Mouse (Mus musculus) heart, embryonic 12.5 days (tissue): ENCODE results near the gene 3830417A13Rik. TPM values are rescaled to one million over a fixed set of nuclear protein-coding genes. Genes with fewer than 3 reads are reported as not detected.

Source experiments
- ATAC-seq: fragments of 200-750 bp; cut with Nextera tagmentation; 2 replicates; pipeline ENCODE4 v1.8.0; 2017; ENCODE audit warnings: moderate TSS enrichment, moderate library complexity; ENCODE audit not compliant: insufficient number of reproducible peaks, low FRiP score
- H3K27ac ChIP-seq: fragments of 300-500 bp; sonication (generic); 2 replicates; pipeline ENCODE4 v1.5.1; 2016; ENCODE audit warnings: mild to moderate bottlenecking, moderate library complexity; ENCODE audit not compliant: poor library complexity, severe bottlenecking
- H3K27me3 ChIP-seq: fragments of 300-500 bp; sonication (generic); replicated peaks from 2 replicates; pipeline ENCODE4 v1.6.1; 2016; ENCODE audit warnings: mild to moderate bottlenecking, moderate library complexity
- H3K36me3 ChIP-seq: fragments of 300-500 bp; sonication (generic); 2 replicates; pipeline ENCODE4 v1.6.1; 2016; ENCODE audit warnings: mild to moderate bottlenecking, moderate library complexity
- H3K4me1 ChIP-seq: fragments of 300-500 bp; sonication (generic); replicated peaks from 2 replicates; pipeline ENCODE4 v1.6.1; 2016; ENCODE audit warnings: mild to moderate bottlenecking
- H3K4me2 ChIP-seq: fragments of 300-500 bp; sonication (generic); 2 replicates; pipeline ENCODE4 v1.6.1; 2016; ENCODE audit warnings: mild to moderate bottlenecking, moderate library complexity
- H3K4me3 ChIP-seq: fragments of 300-500 bp; sonication (generic); 2 replicates; pipeline ENCODE4 v1.5.1; 2016; ENCODE audit warnings: mild to moderate bottlenecking
- H3K9ac ChIP-seq: fragments of 300-500 bp; sonication (generic); 2 replicates; pipeline ENCODE4 v1.6.1; 2016; ENCODE audit warnings: mild to moderate bottlenecking, moderate library complexity
- H3K9me3 ChIP-seq: fragments of 300-500 bp; sonication (generic); replicated peaks from 2 replicates; pipeline ENCODE4 v1.6.1; 2016; ENCODE audit warnings: mild to moderate bottlenecking, moderate library complexity
- WGBS: fragments of 180-500 bp; shearing (Covaris S2); methylation state at CpG from one replicate; pipeline ENCODE4 v1.1.7; 2016; 5-methylcytosine and 5-hydroxymethylcytosine counted together
- polyA plus RNA-seq: library from polyadenylated mRNA; unstranded; fragments of >200 nt; fragmentation: Nextera tagmentation; extraction: Ambion mirVana; gene quantifications from 2 replicates; pipeline ENCODE4 v1.2.1, GENCODE M21; 2016

3830417A13Rik gene
- 0.12 and 0.23 TPM in 2 replicates for polyA plus RNA-seq

DNA sequence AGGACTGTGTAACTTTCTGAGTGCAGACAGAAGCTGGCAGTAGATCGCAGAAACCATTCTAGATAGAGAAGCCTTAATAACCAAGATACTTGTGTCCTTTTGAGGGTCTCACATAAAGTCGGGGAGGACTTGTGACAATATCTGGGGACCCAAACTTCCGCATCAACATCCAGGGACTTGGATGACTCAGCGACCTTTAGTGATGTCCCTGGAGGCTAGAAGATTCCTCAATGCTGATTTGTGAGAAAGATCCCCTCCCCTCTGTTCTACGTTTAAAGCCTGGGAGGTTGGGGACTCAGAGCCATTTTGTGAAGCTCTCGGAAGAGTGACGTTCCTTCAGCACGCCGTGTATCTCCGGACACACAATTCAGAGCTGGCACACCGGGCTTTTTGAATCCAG lies at the start of gene 3830417A13Rik:
3830417A13Rik (plus strand) TSS at position 301 of the 400 bp plus-strand sequence.
- no peaks in the 10 kb centered on the region for H3K27me3 ChIP-seq
- H3K36me3 ChIP-seq: no peaks in the 10 kb centered on the region
- no peaks in the 10 kb centered on the region for H3K4me1 ChIP-seq
- no peak within 1 kb of the TSS for H3K27ac ChIP-seq
- 76% methylated on average over 11 of the region's 11 CpGs for WGBS
- no peak within 1 kb of the TSS for H3K9ac ChIP-seq
- H3K4me3 ChIP-seq: no peak within 1 kb of the TSS
- no peak within 1 kb of the TSS for H3K4me2 ChIP-seq
- H3K9me3 ChIP-seq: no peaks in the 10 kb centered on the region
- no peak for ATAC-seq

DNA sequence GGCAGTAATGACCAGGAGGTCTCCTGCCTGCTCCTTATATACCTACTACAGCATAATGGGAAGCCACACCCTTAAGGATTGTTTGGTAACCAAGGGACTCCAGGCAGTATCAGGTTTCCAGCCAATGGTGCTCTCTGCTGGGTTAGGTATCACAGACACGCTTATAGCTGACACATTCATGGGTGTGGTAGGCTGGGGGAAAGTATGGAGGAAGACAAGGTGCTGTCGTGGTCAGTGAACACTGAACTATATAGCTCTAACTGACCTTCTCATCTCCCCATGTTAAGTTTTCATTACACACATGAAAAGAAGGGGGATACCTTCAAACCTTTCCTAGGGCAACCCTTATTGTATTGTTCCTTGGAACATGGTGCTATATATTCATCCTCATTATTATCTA lies 21.2 kb upstream of the 3830417A13Rik start, which contains the start of gene Gm6760:
Gm6760 (minus strand) TSS at position 101 of the 400 bp plus-strand sequence.
- H3K36me3 ChIP-seq: no peaks in the 10 kb centered on the region
- H3K9me3 ChIP-seq: no peaks in the 10 kb centered on the region
- no peak within 1 kb of the TSS for H3K4me3 ChIP-seq
- H3K27ac ChIP-seq: no peak within 1 kb of the TSS
- H3K27me3 ChIP-seq: no peaks in the 10 kb centered on the region
- no peak within 1 kb of the TSS for H3K9ac ChIP-seq
- WGBS: 66% methylated on average over 2 of the region's 2 CpGs
- H3K4me1 ChIP-seq: no peaks in the 10 kb centered on the region
- no peak within 1 kb of the TSS for H3K4me2 ChIP-seq
- no peak for ATAC-seq

DNA sequence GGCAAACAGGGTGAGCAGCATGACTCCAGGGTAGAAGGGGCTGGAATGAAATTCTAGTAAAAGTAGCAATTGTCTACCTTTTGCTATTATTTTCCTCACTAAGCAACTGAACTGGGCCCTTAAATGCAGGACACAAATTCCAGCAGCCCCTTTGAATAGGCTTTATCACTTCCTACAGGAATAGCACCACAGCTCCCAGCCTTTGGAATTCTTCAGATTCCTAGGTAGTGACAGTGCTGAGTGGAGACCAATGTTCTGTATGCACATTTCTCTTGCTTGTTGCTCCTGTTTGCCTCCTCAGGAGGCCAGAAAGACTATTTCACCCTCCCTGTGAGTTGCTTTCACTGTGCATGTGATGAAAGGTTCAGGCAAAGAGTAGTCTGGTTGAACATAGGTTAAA lies 7.9 kb downstream of the 3830417A13Rik start:
- Histone ChIP-seq H3K36me3 (no peaks in the 10 kb centered on the region), H3K4me1 (no peaks in the 10 kb centered on the region), H3K4me2 (no peak overlapping the region), H3K9me3 (no peaks in the 10 kb centered on the region), H3K9ac (no peak overlapping the region), H3K27me3 (no peaks in the 10 kb centered on the region), H3K27ac (peak overlapping the region; percentile 71), H3K4me3 (no peak overlapping the region)
- ATAC-seq: no peak

Other genes starting within 250 kb of the 3830417A13Rik start
- not detected in 2 replicates for gene Gm6760, start 21.4 kb upstream of the 3830417A13Rik start, polyA plus RNA-seq
- gene Slitrk4, start 103.4 kb downstream of the 3830417A13Rik start, polyA plus RNA-seq: 13.0 and 15.1 TPM in 2 replicates